Mouse (Mus musculus): Measurements from ENCODE around the gene Foxp1. TPM values are rescaled to one million over a fixed set of nuclear protein-coding genes. Genes with fewer than 3 reads are reported as not detected.

Gene Foxp1
- total RNA-seq, 2 experiments from 2014 or later: 44.7 to 51.6 TPM

GRCm38 (mm10) chr6:99281433-99281832 lies 241.1 kb downstream of the Foxp1 start:
- DNase-seq: no peak

- no peak for DNase-seq
These were observed 241.9 kb downstream of the Foxp1 start for GRCm38 (mm10) chr6:99280619-99281018.

- no peak for DNase-seq
These were observed 245.3 kb downstream of the Foxp1 start for GRCm38 (mm10) chr6:99277251-99277650.

- no peak for DNase-seq
These were observed 246.2 kb downstream of the Foxp1 start for GRCm38 (mm10) chr6:99276297-99276653.

GRCm38 (mm10) chr6:99275381-99276296 lies 246.9 kb downstream of the Foxp1 start:
- DNase-seq: no peak

- DNase-seq: no peak
These were observed 247.9 kb downstream of the Foxp1 start for GRCm38 (mm10) chr6:99274667-99275066.

- no peak for DNase-seq
These were observed 248.3 kb downstream of the Foxp1 start for GRCm38 (mm10) chr6:99274222-99274621.

- DNase-seq: no peak
These were observed 249.3 kb downstream of the Foxp1 start for GRCm38 (mm10) chr6:99273177-99273576.

- no peak for DNase-seq
These were observed 250.3 kb downstream of the Foxp1 start for GRCm38 (mm10) chr6:99272174-99272573.

GRCm38 (mm10) chr6:99271741-99272140 lies 250.8 kb downstream of the Foxp1 start:
- no peak for DNase-seq

GRCm38 (mm10) chr6:99269921-99270320 lies 252.6 kb downstream of the Foxp1 start:
- no peak for DNase-seq

- DNase-seq: no peak
These were observed 254.1 kb downstream of the Foxp1 start for GRCm38 (mm10) chr6:99268171-99269061.

GRCm38 (mm10) chr6:99265945-99266656 lies 256.4 kb downstream of the Foxp1 start:
- DNase-seq: peak; percentile 29

GRCm38 (mm10) chr6:99265173-99265572 lies 257.3 kb downstream of the Foxp1 start:
- no peak for DNase-seq

- DNase-seq: no peak
These were observed 258.1 kb downstream of the Foxp1 start for GRCm38 (mm10) chr6:99264192-99265093.

- DNase-seq: peak; percentile 26
These were observed 258.7 kb downstream of the Foxp1 start for GRCm38 (mm10) chr6:99263886-99264185.

GRCm38 (mm10) chr6:99263061-99263885 lies 259.2 kb downstream of the Foxp1 start:
- no peak for DNase-seq

- DNase-seq: no peak
These were observed 260.8 kb downstream of the Foxp1 start for GRCm38 (mm10) chr6:99261737-99262130.

GRCm38 (mm10) chr6:99260941-99261736 lies 261.4 kb downstream of the Foxp1 start:
- DNase-seq: no peak

- no peak for DNase-seq
These were observed 264.2 kb downstream of the Foxp1 start for GRCm38 (mm10) chr6:99258346-99258745.
